In the genomic region with DNA sequence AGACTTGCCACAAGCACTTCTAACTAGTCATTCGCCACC, we compare ENCODE assay signal across 9 mouse cellular contexts. TPM values are rescaled to one million over a fixed set of nuclear protein-coding genes. Genes with fewer than 3 reads are reported as not detected.
DNase-seq lines count a peak whose midpoint lies in the region; ATAC-seq and TF ChIP-seq lines count a peak whose summit lies in the region.
"Had no signal": no experiment of that assay in that cellular context is flagged by ENCODE, and none has a peak within 500 bp of the region (broad histone marks: within the 10 kb centered on the region; RNA-seq: fewer than 3 reads in every experiment).

A gene (minus strand): TSS at position 30 of the 39 bp plus-strand sequence.

- no peaks in the 10 kb centered on the region for H3K36me3 ChIP-seq in embryonic facial prominence, embryonic 15.5 days
- H3K36me3 ChIP-seq in intestine, embryonic 15.5 days = no peaks in the 10 kb centered on the region
- H3K36me3 ChIP-seq in midbrain, postnatal 0 days (ENCODE audit: insufficient read depth, low read length) = peaks cover 12% of the 10 kb centered on the region
- no peaks in the 10 kb centered on the region for H3K36me3 ChIP-seq in liver, embryonic 11.5 days (ENCODE audit: control insufficient read depth, insufficient read depth, low read length)
- H3K36me3 ChIP-seq: liver, embryonic 13.5 days had no signal

- H3K4me1 ChIP-seq in embryonic facial prominence, embryonic 15.5 days = no peaks in the 10 kb centered on the region
- H3K4me1 ChIP-seq in intestine, embryonic 15.5 days (replicated peaks) = no peaks in the 10 kb centered on the region
- 0 out of 2 replicates have a peak, but pooled peaks cover under 1% of the 10 kb centered on the region for H3K4me1 ChIP-seq in midbrain, postnatal 0 days (ENCODE audit: insufficient read depth, low read length)
- no peaks in the 10 kb centered on the region for H3K4me1 ChIP-seq in liver, embryonic 11.5 days (replicated peaks; ENCODE audit: control insufficient read depth, insufficient read depth, low read length)
- H3K4me1 ChIP-seq: liver, embryonic 13.5 days had no signal

- peak within 1 kb of the TSS; percentile 39 for H3K4me2 ChIP-seq in embryonic facial prominence, embryonic 15.5 days (replicated peaks)
- H3K4me2 ChIP-seq in intestine, embryonic 15.5 days (replicated peaks) = peak within 1 kb of the TSS; percentile 35
- H3K4me2 ChIP-seq in midbrain, postnatal 0 days (ENCODE audit: low read depth, low read length, poor library complexity, severe bottlenecking) = peak within 1 kb of the TSS; percentile 57
- no peak within 1 kb of the TSS for H3K4me2 ChIP-seq in liver, embryonic 11.5 days
- H3K4me2 ChIP-seq: liver, embryonic 13.5 days had no signal

- peak within 1 kb of the TSS; percentile 70 for H3K4me3 ChIP-seq in layer of hippocampus, adult 2 months
- H3K4me3 ChIP-seq in embryonic facial prominence, embryonic 15.5 days (replicated peaks) = peak within 1 kb of the TSS; percentile 25
- H3K4me3 ChIP-seq in intestine, embryonic 15.5 days (replicated peaks) = no peak within 1 kb of the TSS
- H3K4me3 ChIP-seq in midbrain, postnatal 0 days (ENCODE audit: low read depth, low read length) = peak within 1 kb of the TSS; percentile 62
- no peak within 1 kb of the TSS for H3K4me3 ChIP-seq in liver, embryonic 11.5 days (ENCODE audit: low read depth, low read length)
- H3K4me3 ChIP-seq: liver, embryonic 13.5 days had no signal

- H3K27ac ChIP-seq in layer of hippocampus, adult 2 months = peak within 1 kb of the TSS; percentile 87
- H3K27ac ChIP-seq in embryonic facial prominence, embryonic 15.5 days (replicated peaks) = no peak within 1 kb of the TSS
- H3K27ac ChIP-seq in intestine, embryonic 15.5 days = no peak within 1 kb of the TSS
- peak within 1 kb of the TSS; percentile 92 for H3K27ac ChIP-seq in midbrain, postnatal 0 days (ENCODE audit: low read depth, low read length)
- no peak within 1 kb of the TSS for H3K27ac ChIP-seq in liver, embryonic 11.5 days (ENCODE audit: low read depth, low read length)
- H3K27ac ChIP-seq: liver, embryonic 13.5 days had no signal

- no peaks in the 10 kb centered on the region for H3K27me3 ChIP-seq in embryonic facial prominence, embryonic 15.5 days
- H3K27me3 ChIP-seq in intestine, embryonic 15.5 days (replicated peaks) = no peaks in the 10 kb centered on the region
- H3K27me3 ChIP-seq in midbrain, postnatal 0 days (ENCODE audit: insufficient read depth, low read length) = no peaks in the 10 kb centered on the region
- no peaks in the 10 kb centered on the region for H3K27me3 ChIP-seq in liver, embryonic 11.5 days (replicated peaks; ENCODE audit: control insufficient read depth, insufficient read depth, low read length)
- H3K27me3 ChIP-seq: liver, embryonic 13.5 days had no signal

- no peaks in the 10 kb centered on the region for H3K9me3 ChIP-seq in embryonic facial prominence, embryonic 15.5 days (replicated peaks)
- H3K9me3 ChIP-seq in intestine, embryonic 15.5 days = peaks cover 3% of the 10 kb centered on the region; the same call in 1 of the 2 replicates
- 0 out of 2 replicates have a peak, but pooled peaks cover 5% of the 10 kb centered on the region for H3K9me3 ChIP-seq in midbrain, postnatal 0 days (ENCODE audit: low read length)
- no peaks in the 10 kb centered on the region; the same call in 1 of the 2 replicates for H3K9me3 ChIP-seq in liver, embryonic 11.5 days (ENCODE audit: control insufficient read depth, low read length)

- no peak for ATAC-seq in embryonic facial prominence, embryonic 15.5 days (ENCODE audit: insufficient number of reproducible peaks, low FRiP score, low TSS enrichment, low read depth)
- ATAC-seq in intestine, embryonic 15.5 days = no peak
- ATAC-seq in midbrain, postnatal 0 days (ENCODE audit: low FRiP score) = no peak
- ATAC-seq in granulocyte monocyte progenitor cell, adult 5-6 weeks (replicated peaks; ENCODE audit: poor library complexity, severe bottlenecking) = no peak
- ATAC-seq in liver, embryonic 11.5 days (replicated peaks; ENCODE audit: low FRiP score) = no peak

- no peak for TF ChIP-seq CTCF in layer of hippocampus, adult 2 months (conservative IDR thresholded peaks at IDR 0.05)
- TF ChIP-seq CTCF in midbrain, postnatal 0 days (IDR thresholded peaks at IDR 0.05) = no peak

- 0% methylated on average over 1 of the region's 1 CpGs for WGBS in embryonic facial prominence, embryonic 15.5 days
- 10% methylated on average over 1 of the region's 1 CpGs for WGBS in intestine, embryonic 15.5 days
- WGBS in midbrain, postnatal 0 days = 0% methylated on average over 1 of the region's 1 CpGs
- WGBS in liver, embryonic 11.5 days = 14% methylated on average over 1 of the region's 1 CpGs

- H3K9ac ChIP-seq in embryonic facial prominence, embryonic 15.5 days = no peak within 1 kb of the TSS
- no peak within 1 kb of the TSS for H3K9ac ChIP-seq in intestine, embryonic 15.5 days
- H3K9ac ChIP-seq in midbrain, postnatal 0 days (replicated peaks; ENCODE audit: low read length, poor library complexity, severe bottlenecking) = peak within 1 kb of the TSS; percentile 71
- no peak within 1 kb of the TSS for H3K9ac ChIP-seq in liver, embryonic 11.5 days (ENCODE audit: low read depth, low read length)
- H3K9ac ChIP-seq: liver, embryonic 13.5 days had no signal

- no peak for DNase-seq in layer of hippocampus, adult 2 months (ENCODE audit: low spot score in 2 of 2)
- no peak for DNase-seq in layer of hippocampus, adult 9-10 months (ENCODE audit: low spot score)
- no peak for DNase-seq in midbrain, postnatal 0 days (ENCODE audit: low spot score)
- no peak for DNase-seq in T-cell, adult 2 months (ENCODE audit: low spot score)
- DNase-seq in liver, embryonic 11.5 days (ENCODE audit: low spot score) = no peak
- DNase-seq: liver, embryonic 13.5 days had no signal

RNA-seq across cellular contexts. Expression of the gene that starts here (rescaled TPM):
- total RNA-seq in layer of hippocampus, adult 2 months (2021) = 100 to 1,000 TPM; 450 to 453 TPM
- 9.1 and 12.6 TPM in 2 replicates for polyA plus RNA-seq in embryonic facial prominence, embryonic 15.5 days (2015; fragmentation: Nextera tagmentation; extraction: Ambion mirVana)
- polyA plus RNA-seq in intestine, embryonic 15.5 days (2015; fragmentation: Nextera tagmentation; extraction: Ambion mirVana) = 2.8 and 4.6 TPM in 2 replicates
- 472 and 498 TPM in 2 replicates for total RNA-seq in midbrain, postnatal 0 days (2014; rRNA removed)
- polyA plus RNA-seq in midbrain, postnatal 0 days (2015; fragmentation: Nextera tagmentation; extraction: Ambion mirVana) = 209 and 240 TPM in 2 replicates
- total RNA-seq in granulocyte monocyte progenitor cell, adult 5-6 weeks (2014; fragmentation: Nextera tagmentation) = 7.7 and 13.9 TPM in 2 replicates
- total RNA-seq in granulocyte monocyte progenitor cell, adult 5-6 weeks (2017) = 8.6 and 19.7 TPM in 2 replicates
- polyA plus RNA-seq in liver, embryonic 11.5 days (2014; fragmentation: Nextera tagmentation; extraction: Ambion mirVana) = 0.61 and 0.70 TPM in 2 replicates

Comparison
In these comparisons a context has a peak if more than half of its experiments do, and no peak if none do; other contexts are left out.
1. RNA of the gene that starts here (total RNA-seq): 472 to 498 TPM in midbrain, postnatal 0 days and 450 to 453 TPM in layer of hippocampus, adult 2 months; 7.7 to 19.7 TPM in granulocyte monocyte progenitor cell, adult 5-6 weeks; every median in the first group is over 10 times any median in the second.
2. RNA of the gene that starts here (polyA plus RNA-seq): 209 to 240 TPM in midbrain, postnatal 0 days; 9.1 to 12.6 TPM in embryonic facial prominence, embryonic 15.5 days, 2.8 to 4.6 TPM in intestine, embryonic 15.5 days and 0.61 to 0.70 TPM in liver, embryonic 11.5 days; every median in the first group is over 10 times any median in the second.
3. H3K27ac ChIP-seq: peak in layer of hippocampus, adult 2 months (single experiment) and midbrain, postnatal 0 days (single experiment); none in embryonic facial prominence, embryonic 15.5 days (single experiment), intestine, embryonic 15.5 days (single experiment) and liver, embryonic 11.5 days (single experiment).
4. H3K4me3 ChIP-seq: peak in layer of hippocampus, adult 2 months (single experiment), embryonic facial prominence, embryonic 15.5 days (single experiment) and midbrain, postnatal 0 days (single experiment); none in intestine, embryonic 15.5 days (single experiment) and liver, embryonic 11.5 days (single experiment).